Mouse (Mus musculus) granulocyte monocyte progenitor cell, adult 5-6 weeks (primary cell): ENCODE measurements around the gene Havcr1. TPM values are rescaled to one million over a fixed set of nuclear protein-coding genes. Genes with fewer than 3 reads are reported as not detected.

Experiments used
- ATAC-seq: replicated peaks from 2 replicates; pipeline ENCODE4 v1.8.0; 2016; ENCODE audit warnings: mild to moderate bottlenecking, moderate TSS enrichment, inconsistent platforms; ENCODE audit not compliant: poor library complexity, severe bottlenecking
- total RNA-seq, 2 experiments: library from RNA; stranded (forward) in 1 of 2; stranded (reverse) in 1 of 2; fragments of 200-712, 200-1000 nt in 1 of 2; fragments of >200 nt in 1 of 2; fragmentation: Nextera tagmentation in 1 of 2; gene quantifications; 2 replicates each; pipeline ENCODE4 v1.2.3; 2014 to 2017

Havcr1 gene
- total RNA-seq, 2 experiments from 2014 or later, result not detected

DNA sequence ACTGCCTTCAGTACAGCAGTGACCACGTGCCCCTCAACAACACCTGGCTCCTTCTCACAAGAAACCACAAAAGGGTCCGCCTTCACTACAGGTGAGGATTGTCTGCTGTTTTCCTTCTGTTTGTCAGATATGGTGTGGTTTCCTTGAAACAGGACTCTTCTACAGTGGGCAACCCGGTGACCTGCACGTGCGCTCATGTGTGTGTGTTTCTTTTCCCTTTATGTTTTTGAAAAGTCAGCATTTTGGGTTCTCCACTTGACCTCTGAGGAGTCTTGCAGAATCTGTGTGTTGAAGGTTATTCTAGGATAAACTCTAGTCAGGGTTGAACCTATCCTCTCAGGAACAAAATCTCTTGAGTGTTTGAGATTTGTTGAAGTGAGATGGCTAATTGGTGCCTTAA lies 82.8 kb downstream of the Havcr1 start:
- ATAC-seq, result no peak

- no peak for ATAC-seq
Measured at GRCm38 (mm10) chr11:46819930-46820329, 85.0 kb downstream of the Havcr1 start.

Other genes starting within 250 kb of the Havcr1 start
- not detected in 2 replicates for gene Gm12169, start 210.9 kb upstream of the Havcr1 start, total RNA-seq (2014; fragmentation: Nextera tagmentation)
- gene Gm12169, start 210.9 kb upstream of the Havcr1 start, total RNA-seq (2017), result not detected in 2 replicates
- not detected in 2 replicates for gene BC053393, start 163.5 kb upstream of the Havcr1 start, total RNA-seq (2014; fragmentation: Nextera tagmentation)
- gene BC053393, start 163.5 kb upstream of the Havcr1 start, total RNA-seq (2017), result not detected in 2 replicates
- not detected in 2 replicates for gene Dppa1, start 105.8 kb upstream of the Havcr1 start, total RNA-seq (2014; fragmentation: Nextera tagmentation)
- not detected in 2 replicates for gene Dppa1, start 105.8 kb upstream of the Havcr1 start, total RNA-seq (2017)
- not detected in 2 replicates for gene Timd2, start 28.0 kb upstream of the Havcr1 start, total RNA-seq (2014; fragmentation: Nextera tagmentation)
- 0.13 TPM in 1 of 2 replicates, not detected in the other for gene Timd2, start 28.0 kb upstream of the Havcr1 start, total RNA-seq (2017)
- not detected in 2 replicates for gene Timd4, start 75.7 kb downstream of the Havcr1 start, total RNA-seq (2014; fragmentation: Nextera tagmentation)
- gene Timd4, start 75.7 kb downstream of the Havcr1 start, total RNA-seq (2017), result not detected in 2 replicates